Mouse (Mus musculus) embryo, embryonic 11 days (tissue): ENCODE measurements around the gene Hdac7.
"Not testable (repeated sequence)": the region's sequence is repeated elsewhere in the genome, so short reads cannot be mapped to it uniquely, and the experiment has no call there.

Source experiments
- DNase-seq: peaks from one replicate; pipeline ENCODE4 v3.0.0-alpha.2; 2015

The Hdac7 gene

DNA sequence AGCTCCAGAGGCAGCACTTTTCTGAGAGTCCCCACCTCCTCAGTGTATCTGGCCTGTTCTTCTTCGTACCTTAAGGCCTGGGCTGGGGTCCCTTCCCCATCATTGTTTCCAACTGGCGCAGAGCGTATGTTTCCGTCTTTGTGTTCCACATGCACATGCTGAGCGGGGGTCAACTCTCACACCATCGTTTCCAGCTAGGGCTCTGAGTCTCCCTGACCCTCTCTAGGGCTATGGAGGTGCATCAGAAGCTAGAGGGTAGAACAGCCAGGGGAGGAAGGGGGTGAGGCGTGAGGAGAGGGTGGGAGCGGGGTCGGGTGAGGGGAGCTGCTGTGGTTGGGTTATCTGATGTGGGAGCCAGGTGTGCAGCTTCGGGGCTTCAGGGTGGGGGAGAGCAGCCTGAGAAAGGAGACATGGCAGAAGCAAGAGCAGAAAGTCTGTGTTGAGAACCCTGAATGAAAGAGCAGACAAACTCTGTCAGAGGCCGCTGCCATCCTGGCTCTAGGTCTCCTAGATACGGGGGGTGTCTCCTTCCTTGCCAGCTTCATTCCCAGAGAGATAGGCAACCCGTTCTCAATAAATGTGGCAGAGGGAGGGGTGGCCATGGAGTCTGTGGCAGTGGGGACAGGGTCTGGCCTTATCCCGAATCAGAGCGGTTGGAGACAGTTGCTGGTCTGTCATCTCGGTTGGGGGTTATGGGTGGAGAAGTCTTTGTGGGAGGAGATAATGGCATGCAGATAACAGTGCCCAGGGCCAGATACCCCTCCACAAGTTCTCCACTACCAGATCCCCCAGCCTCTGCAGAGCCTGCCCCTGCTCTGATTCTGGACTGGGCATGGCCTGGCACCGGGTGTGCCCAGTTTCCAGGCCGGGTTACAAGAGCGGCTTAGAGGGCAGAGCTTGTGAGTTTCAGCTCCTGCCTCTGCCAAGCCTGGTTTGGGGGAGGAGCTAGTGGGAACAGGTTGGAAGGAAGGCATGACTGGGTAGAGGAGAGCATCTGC is at the start of gene Hdac7:
TSS of gene Hdac7 (minus strand) at position 466 of the 998 bp plus-strand sequence.
- no peak for DNase-seq

DNA sequence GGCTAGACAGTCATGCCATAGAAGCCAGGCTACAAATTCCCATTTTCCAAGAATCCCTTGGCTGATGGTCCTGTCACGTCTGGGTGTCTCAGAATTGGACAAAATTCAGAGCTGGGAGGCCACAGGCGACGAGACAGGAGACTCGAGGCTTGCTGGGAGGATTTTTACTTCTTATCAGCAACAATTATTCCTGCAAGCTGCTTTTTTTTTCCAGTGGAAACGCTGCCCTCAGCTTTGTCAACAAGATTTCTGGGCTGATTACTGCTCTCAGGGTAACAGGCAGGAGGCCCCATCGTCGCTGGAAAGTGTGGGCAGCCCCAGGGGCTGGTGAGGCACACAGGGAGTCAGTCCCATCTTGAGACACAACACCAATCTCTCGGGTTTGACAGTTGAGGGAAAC is 48.2 kb upstream of the Hdac7 start:
- no peak for DNase-seq

- DNase-seq: no peak
These were observed 46.1 kb upstream of the Hdac7 start for GRCm38 (mm10) chr15:97890450-97890849.

- no peak for DNase-seq
These were observed 45.7 kb upstream of the Hdac7 start for GRCm38 (mm10) chr15:97890017-97890416.

DNA sequence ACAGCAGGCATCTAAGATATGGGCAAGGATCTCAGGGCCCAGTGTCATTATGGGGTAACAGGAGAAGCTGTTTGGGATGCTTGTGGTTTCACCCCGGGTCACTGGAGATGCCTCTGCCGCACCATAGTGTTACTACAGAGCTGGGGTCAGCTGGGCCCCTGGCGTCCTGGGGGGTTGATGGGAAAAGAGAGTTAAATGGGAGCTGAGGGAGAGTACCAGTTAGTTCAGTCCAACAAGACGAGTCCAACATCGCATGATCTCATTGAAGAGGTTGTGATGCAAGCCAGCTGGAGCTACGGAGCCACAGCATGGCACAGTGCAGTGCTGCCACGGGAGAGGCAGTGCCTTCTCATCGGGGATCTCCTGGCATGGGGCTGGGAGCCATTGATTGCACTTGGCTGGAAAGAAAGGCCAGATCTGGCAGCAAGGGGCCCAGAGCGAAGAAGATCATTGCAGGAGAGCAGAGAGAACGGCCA is 43.3 kb upstream of the Hdac7 start:
- no peak for DNase-seq

GRCm38 (mm10) chr15:97881423-97881822 is 37.1 kb upstream of the Hdac7 start:
- no peak for DNase-seq

DNA sequence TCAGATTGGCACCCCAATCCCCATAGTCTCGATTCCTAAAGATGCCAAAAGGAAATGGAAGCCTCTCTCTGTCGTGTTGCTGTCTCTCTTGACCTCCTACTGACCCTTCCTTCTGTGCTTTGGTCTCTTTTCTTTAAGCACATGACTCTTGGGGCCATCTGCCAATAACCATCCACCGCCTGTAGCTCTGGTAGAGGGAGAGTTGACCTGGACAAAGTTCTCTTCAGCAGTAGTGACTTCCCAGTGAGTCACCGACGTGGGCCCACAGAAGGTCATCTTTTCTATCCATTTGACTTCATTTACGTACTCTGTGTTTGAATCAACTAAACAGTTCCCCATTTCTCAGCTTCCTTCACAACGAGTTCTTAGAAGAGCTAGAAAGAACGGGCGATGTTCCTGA is 36.1 kb upstream of the Hdac7 start:
- no peak for DNase-seq

GRCm38 (mm10) chr15:97878696-97879328 is 34.5 kb upstream of the Hdac7 start:
- no peak for DNase-seq

- no peak for DNase-seq
These were observed 31.5 kb upstream of the Hdac7 start for GRCm38 (mm10) chr15:97875784-97876183.

DNA sequence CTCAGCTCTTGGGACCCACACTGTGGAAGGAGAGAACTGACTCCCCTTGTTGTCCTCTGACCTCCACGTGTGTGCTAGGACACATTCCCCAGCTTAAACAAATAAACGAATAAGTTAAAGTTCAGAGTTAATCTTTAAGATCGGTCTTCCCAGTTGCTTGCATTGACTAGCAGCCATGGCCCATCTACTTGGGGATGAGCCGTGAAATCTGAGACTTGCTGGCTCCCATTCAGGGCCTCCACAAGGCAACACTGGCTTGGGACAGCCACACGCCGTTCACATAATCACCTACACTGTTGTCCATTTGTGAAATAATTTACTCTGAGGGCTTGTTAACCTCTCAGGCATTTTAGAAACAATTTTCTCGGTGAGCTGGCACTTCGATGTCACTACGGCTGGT is 29.4 kb upstream of the Hdac7 start:
- DNase-seq: no peak

- DNase-seq: no peak
These were observed 27.9 kb upstream of the Hdac7 start for GRCm38 (mm10) chr15:97872161-97872560.

- no peak for DNase-seq
These were observed 27.0 kb upstream of the Hdac7 start for GRCm38 (mm10) chr15:97871055-97872030.

GRCm38 (mm10) chr15:97870116-97870515 is 25.8 kb upstream of the Hdac7 start:
- DNase-seq: not testable (repeated sequence)

DNA sequence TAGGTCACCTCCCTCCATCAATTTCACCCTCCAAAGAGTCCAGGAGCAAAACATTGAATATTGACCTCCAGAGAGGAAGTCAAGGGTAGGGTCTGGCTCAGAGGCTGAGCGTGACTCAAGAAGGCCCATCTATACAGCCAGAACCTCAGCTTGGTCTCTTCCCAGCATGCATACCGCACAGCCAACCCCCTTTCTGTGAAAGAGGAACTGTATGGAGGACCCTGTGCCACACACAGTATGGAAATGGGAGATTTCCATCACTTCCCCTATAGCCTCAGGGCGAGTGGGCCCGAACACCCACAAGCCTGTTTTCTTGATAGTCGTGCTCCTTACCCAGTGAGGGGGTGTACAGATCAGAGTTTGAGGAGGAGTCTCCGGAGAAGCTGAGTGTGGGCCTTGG is 24.7 kb upstream of the Hdac7 start:
- DNase-seq: no peak

GRCm38 (mm10) chr15:97865988-97866387 is 21.7 kb upstream of the Hdac7 start:
- no peak for DNase-seq

GRCm38 (mm10) chr15:97865175-97865574 is 20.9 kb upstream of the Hdac7 start:
- no peak for DNase-seq

- no peak for DNase-seq
These were observed 20.2 kb upstream of the Hdac7 start for GRCm38 (mm10) chr15:97864361-97865045.

DNA sequence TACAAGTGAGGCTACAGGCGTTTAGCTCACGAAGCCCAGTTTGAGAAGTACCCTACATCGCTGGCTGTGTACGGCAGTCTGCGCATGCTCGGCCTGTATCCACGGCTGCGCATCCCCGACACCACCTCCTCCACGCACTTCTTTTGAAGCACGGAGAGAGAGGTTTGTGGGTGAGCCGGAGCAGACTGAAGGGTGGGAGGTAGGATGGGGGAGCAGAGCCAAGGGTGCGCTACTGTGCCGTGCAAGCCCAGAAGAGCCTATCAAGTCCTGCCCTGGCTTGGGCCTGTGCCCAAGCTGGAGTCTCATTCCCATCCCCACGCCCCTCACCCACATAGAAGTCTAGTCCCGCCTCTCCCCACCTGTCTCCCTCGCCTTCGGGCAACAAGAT is 19.2 kb upstream of the Hdac7 start:
- no peak for DNase-seq

DNA sequence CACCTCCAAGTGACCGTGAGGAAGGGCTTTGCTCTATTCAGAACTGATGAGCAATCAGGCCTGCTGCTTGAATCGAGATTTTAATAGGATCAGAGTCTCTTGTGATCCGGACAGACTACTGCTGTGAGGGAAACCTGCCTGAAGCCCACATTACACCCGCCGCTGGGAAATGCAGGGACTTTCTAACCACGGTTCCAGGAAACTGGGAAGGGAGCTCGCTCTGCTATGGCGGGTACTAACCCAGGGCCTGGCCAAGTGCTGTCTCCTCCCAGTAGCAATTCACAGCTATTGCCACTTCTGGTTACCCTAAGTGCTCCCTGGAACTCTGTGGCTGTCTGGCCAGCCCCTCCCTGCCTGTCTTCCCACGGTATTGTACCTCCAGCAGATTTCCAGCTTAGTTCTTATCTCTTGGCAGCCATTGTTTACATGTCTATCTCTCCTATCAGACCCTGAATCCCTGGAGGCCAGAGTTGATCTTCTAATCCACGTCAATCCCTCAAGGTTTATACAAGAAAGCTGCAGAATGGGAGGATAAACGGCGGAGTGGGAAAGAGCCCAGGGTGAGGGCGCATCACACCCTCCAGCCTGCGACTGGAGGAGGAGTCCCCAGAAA is 18.7 kb upstream of the Hdac7 start:
- no peak for DNase-seq

GRCm38 (mm10) chr15:97860353-97860752 is 16.1 kb upstream of the Hdac7 start:
- no peak for DNase-seq

DNA sequence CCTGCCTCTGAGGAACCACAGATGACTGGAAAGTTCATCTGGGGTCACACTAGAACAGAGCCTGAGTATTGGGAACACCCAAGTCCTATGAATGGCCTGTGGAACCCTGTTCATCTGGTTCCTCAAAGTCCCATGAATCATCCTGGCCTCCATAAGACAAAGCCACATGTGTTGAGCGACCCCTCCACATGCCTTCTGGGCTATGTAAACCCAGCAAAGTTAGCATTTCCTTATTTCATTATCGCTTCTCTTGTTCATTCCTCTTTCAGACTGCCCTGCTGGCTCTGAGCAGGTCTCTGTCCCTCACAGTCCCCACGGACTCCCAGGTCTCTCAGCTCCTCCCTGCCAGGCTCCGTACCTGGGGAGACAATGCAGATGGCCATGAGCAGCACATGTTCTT is 14.1 kb upstream of the Hdac7 start:
- DNase-seq: no peak

GRCm38 (mm10) chr15:97854551-97854950 is 10.2 kb upstream of the Hdac7 start:
- no peak for DNase-seq
